Mouse (Mus musculus): ENCODE results near the gene Glo1. TPM values are rescaled to one million over a fixed set of nuclear protein-coding genes. Genes with fewer than 3 reads are reported as not detected.

Gene Glo1
- total RNA-seq, 2 experiments from 2014 or later = 139 to 140 TPM

DNA sequence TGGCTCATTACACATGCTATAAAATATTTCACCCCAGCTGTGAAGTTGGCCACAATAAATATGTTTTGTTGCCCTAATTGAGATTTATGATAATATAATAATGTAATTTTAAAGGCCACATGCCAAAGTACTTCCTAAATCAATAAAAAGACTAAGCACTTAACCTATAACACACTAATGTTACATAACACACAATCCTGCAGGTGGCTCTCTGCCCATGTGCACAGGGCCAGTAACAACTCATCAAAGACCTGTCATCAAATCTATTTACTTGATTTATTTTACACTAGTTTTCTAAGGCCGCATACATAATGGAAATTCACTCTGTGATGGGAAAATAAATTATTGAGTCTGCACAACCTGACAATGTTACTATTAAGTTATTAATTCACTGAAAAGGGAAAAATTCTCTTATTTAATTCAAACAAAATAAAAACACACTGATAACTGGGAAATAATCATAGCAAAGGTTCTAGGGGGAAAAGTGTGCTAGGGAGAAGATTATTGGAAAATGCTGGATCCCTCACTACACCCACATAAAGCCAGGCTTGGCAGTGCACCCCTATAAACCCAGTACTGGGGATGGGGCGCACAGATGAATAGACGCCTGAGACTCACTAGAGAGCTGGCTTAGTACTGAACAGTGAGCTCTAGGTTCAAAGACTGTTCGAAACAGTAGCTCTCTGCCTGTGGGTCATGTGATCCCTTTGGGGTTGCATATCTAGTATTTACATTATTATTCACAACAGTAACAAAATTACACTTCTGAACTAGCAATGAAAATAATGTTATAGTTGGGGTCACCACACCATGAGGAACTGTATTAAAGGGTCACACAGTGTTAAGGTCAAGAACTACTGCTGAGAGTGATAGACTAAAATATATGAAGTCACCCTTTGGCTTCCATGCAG lies 73.4 kb downstream of the Glo1 start:
- intact Hi-C loops (cut with DNase I) = no loop called here
- DNase-seq = no peak

GRCm38 (mm10) chr17:30550774-30551107 lies 75.9 kb downstream of the Glo1 start:
- no peak for DNase-seq
- intact Hi-C loops (cut with DNase I) = no loop called here

- DNase-seq = no peak
- intact Hi-C loops (cut with DNase I) = no loop called here
Measured at GRCm38 (mm10) chr17:30549899-30550773, 76.5 kb downstream of the Glo1 start.

- intact Hi-C loops (cut with DNase I) = no loop called here
- DNase-seq = peak; percentile 23 to 44
Measured at GRCm38 (mm10) chr17:30539098-30539497, 87.6 kb downstream of the Glo1 start.

GRCm38 (mm10) chr17:30536651-30537050 lies 90.0 kb downstream of the Glo1 start:
- DNase-seq = no peak
- intact Hi-C loops (cut with DNase I) = no loop called here

Other genes starting within 250 kb of the Glo1 start
- gene Btbd9, start 50.4 kb downstream of the Glo1 start, total RNA-seq (2021) = 10 to 100 TPM; 20.9 to 22.4 TPM
- gene Dnah8, start 2.5 kb downstream of the Glo1 start, total RNA-seq (2021) = 1 to 10 TPM; 1.5 to 1.6 TPM

Measured in heart, postnatal 14 days (tissue).